Mouse (Mus musculus) mouse trophoblast stem cell (cell line): ENCODE results near the gene Adk.

Experiments used
- in situ Hi-C, 2 experiments: fragments of 300-500 bp; cut with MseI, MboI; formaldehyde crosslinking; loops; 2 replicates in 1 of 2; 3 replicates in 1 of 2; pipeline ENCODE4 v1.15.1; 2025

The Adk gene

DNA sequence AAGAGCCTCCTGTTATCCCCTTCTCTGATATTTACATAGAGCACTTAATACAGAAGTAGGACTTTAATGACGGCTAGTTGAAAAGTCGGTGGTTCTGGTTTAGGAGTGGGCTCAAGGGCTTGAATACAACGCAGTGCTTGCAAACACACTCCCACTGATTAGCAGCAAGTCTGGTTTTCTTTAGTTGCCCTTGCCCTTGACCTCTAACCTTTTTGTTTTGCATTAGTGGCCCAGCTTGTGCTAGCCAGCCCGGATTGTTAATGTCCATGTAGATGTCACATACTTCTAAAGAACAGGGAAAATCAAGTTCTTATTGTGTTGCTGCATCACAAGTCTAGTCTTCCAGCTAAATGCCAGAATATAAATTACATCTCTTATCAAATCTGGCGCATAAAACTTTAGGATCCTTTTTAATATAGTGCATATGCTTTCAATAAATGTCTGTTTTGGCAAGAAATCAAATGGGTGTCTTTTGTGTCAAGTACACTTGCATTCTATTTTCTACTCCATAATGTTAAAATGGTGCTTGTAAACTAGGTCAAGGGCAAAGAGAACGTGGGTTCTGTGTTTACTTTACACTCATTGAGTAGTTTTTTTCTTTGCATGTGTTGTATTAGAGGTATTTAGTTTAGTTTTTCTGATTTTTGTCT lies 296.4 kb downstream of the Adk start:
- in situ Hi-C loops, result no loop called here

- in situ Hi-C loops, result no loop called here
Observed at GRCm38 (mm10) chr14:21351646-21352045, 299.3 kb downstream of the Adk start.

- in situ Hi-C loops, result no loop called here
Observed at GRCm38 (mm10) chr14:21356286-21356685, 303.9 kb downstream of the Adk start.

GRCm38 (mm10) chr14:21359207-21359895 lies 307.0 kb downstream of the Adk start:
- in situ Hi-C loops, result no loop called here

- in situ Hi-C loops, result no loop called here
Observed at GRCm38 (mm10) chr14:21359896-21360525, 307.6 kb downstream of the Adk start.

DNA sequence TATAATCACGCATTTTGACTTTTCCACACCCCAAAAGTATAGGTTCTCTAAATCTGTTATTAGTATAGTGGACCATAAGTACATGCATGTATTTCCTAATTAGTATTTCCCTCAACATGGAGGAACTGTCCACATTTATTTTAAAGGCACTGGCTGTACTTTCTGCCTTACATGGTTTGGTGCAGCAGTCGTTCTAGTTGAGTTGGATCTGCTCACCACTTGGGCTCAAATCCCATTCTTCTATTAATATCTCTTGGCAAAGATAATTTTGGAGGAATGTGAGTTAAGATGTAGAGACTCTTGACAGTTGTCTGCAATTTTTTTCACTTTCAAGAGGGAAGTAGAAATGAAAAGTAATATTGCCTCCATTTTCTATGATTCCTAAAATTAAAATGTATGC lies 314.7 kb downstream of the Adk start:
- in situ Hi-C loops, result no loop called here

DNA sequence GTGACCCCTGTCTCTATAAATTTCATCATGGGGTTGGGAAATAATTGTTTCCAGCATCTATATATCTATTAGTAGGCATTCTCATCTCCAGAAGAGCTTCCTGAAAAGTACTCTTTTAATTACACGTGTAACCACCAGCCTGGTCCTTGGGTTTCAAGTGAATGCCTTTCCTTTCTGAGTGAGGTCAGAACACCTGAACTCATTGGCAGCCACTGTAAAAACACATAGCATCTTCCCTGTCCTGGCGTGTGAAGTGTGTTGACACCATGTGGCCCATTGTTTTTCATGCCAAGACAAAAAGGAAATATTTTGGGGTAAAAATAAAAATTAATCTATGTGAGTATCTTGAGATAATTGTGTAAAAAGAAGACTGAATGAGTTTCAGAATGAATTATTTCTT lies 316.2 kb downstream of the Adk start:
- in situ Hi-C loops, result no loop called here

DNA sequence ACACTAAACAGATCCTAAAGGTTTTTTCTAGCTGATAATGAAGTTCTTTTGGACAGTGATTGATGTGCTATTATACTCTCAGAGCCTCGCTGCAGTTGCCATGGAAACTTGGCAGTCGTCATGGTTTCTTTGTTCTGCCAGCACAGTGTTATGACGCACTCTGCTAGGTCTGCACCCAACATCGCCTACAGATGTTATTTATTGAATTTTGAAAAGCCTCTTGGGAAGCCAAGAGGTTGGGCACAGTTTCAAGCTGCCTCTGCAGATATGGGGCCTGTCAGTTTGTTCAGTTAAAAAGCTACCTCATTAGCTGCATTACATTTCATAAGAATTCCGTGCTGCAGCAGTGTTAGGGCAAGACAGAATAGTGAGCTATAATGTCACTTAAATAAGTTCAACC lies 316.8 kb downstream of the Adk start:
- in situ Hi-C loops, result no loop called here

- in situ Hi-C loops, result no loop called here
Observed at GRCm38 (mm10) chr14:21371946-21372345, 319.6 kb downstream of the Adk start.

- in situ Hi-C loops, result no loop called here
Observed at GRCm38 (mm10) chr14:21372689-21373088, 320.3 kb downstream of the Adk start.

DNA sequence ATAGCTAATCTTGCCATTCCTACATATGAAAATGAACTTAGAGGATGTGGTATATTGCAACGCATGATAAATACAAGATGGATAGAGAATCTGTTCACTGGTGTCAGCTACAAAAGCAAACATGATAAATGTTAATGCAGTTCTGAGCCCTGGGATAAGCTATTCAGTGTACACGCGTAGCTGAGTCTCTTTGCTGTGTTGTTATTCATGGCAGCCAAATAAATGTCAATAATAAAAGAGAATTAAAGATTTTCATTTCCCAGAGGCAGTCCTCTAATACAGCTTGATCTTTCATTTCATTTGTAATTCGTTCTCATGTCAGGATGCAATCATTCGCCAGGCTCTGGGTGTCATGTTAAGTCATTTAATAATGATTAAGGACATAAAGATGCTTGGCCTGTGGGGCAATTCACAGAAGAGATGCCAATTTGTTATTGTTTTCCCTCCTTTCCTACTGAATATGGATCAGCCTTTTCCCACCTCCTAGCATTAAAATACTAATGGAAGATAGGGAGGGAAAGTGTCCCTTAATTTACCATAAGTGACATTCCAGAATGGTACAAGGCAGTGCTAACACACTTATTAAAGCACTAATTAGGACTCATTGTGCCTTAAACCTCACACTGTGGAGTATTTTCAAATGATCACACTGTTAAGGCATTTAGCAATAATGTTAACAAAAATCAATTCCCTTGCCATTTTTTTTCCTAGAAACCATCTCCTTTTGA lies 331.5 kb downstream of the Adk start:
- in situ Hi-C loops, result no loop called here

- in situ Hi-C loops, result no loop called here
Observed at GRCm38 (mm10) chr14:21399506-21399905, 347.1 kb downstream of the Adk start.

- in situ Hi-C loops, result no loop called here
Observed at GRCm38 (mm10) chr14:21402157-21402601, 349.8 kb downstream of the Adk start.

DNA sequence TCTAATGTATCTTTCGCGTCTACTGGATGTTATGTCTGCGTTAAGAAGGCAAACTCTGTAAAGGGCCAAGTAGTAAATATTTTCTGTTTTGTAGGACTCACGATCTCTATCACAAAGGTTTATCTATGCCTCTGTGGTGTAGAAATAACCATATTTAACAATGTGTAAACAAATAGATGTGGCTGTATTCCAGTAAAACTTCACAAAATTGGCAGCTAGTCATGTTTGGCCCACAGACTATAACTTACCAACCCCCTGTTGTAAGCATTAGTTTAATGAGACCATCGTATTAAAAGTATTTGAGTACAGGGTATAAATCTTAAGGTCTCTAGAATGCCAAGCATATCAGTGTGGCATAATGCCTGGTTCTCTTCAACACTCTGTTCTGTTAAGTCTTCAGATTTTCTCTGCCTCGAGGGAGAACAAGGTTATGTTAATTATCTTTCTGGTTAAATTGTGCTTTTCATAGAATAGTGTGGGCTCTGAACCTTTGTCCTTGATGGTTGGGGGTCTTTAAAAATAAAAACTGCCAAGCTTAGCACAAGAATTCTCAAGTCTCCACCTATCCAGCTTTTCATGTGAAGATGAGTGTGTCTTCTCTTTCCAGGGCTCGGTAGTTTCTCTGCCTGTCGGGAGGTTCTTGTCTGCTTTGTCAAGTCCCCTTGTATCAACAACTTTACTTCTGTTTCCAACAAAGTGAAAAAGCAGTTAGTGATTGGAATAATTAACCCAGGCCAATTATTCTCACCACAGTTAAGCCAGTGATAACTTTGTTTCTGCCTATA lies 350.4 kb downstream of the Adk start:
- in situ Hi-C loops, result no loop called here

GRCm38 (mm10) chr14:21406946-21407345 lies 354.6 kb downstream of the Adk start:
- in situ Hi-C loops, result no loop called here

DNA sequence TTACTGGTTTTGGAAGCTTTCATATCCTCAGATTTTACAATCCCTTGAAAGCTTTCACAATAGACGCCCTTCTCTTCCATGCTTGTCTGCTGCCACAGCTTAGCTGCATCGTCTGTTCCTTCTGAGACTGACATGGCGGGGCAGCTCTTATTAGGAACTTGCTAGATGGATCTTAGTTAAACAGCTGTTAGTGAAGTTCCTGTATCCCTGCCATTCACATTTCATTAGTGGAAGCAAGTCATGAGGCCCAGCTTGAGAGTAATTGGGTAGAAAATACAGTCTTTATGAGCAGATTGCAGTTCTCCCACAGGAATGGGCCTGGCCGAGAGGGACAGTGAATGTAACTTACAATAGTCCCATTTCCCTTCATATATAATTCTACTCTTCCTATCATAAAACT lies 356.5 kb downstream of the Adk start:
- in situ Hi-C loops, result no loop called here

GRCm38 (mm10) chr14:21410769-21411477 lies 358.5 kb downstream of the Adk start:
- in situ Hi-C loops, result no loop called here

DNA sequence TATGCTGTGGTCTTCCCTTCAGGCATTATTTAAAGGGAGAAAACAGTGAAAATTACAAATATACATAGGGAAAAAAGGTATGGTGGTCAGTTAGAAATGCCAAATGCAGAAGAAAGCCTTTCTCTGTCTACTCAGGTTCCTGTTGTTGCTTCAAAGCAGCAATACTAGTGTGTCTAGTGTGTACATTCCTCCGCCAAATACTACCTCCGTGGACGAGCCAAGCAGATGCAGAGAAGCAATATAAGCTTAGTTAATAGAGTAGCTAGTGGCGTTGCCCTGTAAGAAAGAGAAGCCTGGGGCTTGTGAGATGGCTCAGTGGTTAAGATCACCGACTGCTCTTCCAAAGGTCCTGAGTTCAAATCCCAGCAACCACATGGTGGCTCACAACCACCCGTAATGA lies 359.1 kb downstream of the Adk start:
- in situ Hi-C loops, result no loop called here

DNA sequence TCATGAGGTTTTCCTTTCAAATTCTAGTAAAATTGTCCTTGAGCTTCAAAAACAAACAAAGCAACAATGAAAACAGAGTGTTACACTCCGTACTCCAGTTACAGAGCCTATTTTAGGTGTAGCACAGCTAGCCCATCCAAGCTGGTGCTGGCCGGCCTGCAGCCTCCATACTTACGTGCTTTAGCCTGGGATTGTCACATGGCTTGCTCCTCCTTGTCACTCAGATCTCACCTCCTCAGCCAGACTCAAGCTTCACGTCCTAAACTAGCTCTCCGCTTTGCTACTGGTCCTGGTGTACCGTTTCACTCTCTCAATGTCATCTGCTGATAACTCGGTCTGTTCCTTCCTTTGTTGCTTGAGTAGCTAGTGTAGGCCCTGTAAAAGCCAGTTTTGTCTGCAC lies 366.0 kb downstream of the Adk start:
- in situ Hi-C loops, result no loop called here

GRCm38 (mm10) chr14:21427369-21427768 lies 375.0 kb downstream of the Adk start:
- in situ Hi-C loops, result no loop called here

DNA sequence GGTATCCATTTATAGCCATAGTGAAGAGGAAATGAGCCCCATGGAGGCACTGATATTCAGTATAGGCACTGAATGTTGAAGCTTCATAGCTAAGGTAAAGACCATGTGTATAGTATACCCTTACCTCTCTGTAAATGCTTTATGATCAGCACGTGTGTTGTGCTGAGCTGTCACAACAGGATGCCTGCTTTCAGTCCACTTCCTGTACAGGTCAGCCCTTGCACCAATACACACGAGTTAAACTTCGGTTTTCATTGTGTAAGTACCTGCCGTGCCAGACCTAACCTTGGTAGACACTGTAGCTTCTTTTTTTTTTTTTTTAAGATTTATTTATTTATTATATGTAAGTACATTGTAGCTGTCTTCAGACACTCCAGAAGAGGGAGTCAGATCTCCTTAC lies 381.0 kb downstream of the Adk start:
- in situ Hi-C loops, result no loop called here
